Mouse (Mus musculus): ENCODE data around the gene Prpf4. TPM values are rescaled to one million over a fixed set of nuclear protein-coding genes. Genes with fewer than 3 reads are reported as not detected.
A peak's percentile ranks its signal among the peaks of the same experiment; 100 is the strongest.

Prpf4 gene
- total RNA-seq, 2 experiments from 2014 or later: 12.8 to 13.5 TPM

DNA sequence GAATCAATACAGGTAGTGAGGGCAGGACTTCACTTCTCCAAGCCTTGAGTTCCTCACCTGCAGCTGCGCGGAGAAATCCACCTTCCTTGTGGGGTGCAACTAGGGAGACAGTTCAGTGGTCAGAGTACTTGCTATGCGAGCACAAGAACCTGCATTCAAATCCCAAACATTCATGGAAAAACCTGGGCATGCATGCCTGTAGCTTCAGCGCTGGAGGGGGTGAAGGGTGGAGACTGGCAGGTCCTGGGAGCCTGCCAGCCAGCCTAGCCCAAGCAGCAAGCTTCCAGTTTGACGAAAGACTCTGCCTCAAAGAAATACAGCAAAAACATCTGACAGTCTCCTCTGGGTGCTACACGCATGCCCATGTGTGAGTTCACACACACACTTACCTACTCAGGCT lies 26.5 kb downstream of the Prpf4 start, which contains the start of gene Rnf183:
TSS of gene Rnf183 (minus strand) at position 172 of the 400 bp plus-strand sequence.
- DNase-seq (ENCODE audit: low spot score in 2 of 2): no peak

DNA sequence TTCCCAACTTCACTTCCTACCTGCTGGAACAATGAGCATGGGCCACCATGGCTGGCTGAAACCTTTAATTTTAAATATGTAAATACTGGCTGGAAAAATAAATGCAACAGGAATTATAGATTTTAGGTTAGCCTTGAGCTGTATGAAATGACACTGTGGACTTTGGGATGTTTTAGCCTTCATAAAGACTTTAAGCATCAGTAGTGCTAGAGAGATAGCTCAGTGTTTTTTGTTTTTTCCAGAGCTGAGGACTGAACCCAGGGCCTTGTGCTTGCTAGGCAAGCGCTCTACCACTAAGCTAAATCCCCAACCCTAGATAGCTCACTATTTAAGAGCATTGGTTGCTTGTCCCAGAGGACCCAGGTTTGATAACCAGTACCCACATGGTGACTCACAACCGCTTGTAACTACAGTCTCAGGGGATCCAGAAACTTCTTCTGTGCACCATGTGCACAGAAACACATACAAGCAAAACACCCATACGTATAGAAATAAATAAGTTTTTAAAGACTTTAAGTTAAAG lies 28.7 kb downstream of the Prpf4 start:
- no peak for DNase-seq (ENCODE audit: low spot score in 2 of 2)

DNA sequence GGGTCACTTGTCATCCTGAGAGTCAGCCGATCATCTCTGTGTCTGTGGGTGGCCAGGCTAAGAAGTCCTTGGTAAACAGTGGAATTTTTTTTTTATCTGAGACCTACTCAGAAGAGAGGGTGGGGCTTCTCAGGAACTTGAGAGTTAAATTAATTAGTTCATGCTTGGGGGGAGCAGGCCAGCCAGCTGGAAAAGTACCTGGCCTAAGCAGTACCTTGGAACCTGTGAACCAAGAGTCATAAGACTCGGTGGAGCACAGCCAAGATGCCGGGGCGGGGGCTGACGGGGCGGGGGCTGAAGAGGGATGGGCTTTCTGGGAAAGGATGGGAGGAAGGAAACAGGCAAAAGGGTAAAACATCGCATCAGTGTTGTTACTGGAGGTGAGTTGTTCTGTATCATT lies 29.3 kb downstream of the Prpf4 start:
- DNase-seq (ENCODE audit: low spot score in 2 of 2): no peak

DNA sequence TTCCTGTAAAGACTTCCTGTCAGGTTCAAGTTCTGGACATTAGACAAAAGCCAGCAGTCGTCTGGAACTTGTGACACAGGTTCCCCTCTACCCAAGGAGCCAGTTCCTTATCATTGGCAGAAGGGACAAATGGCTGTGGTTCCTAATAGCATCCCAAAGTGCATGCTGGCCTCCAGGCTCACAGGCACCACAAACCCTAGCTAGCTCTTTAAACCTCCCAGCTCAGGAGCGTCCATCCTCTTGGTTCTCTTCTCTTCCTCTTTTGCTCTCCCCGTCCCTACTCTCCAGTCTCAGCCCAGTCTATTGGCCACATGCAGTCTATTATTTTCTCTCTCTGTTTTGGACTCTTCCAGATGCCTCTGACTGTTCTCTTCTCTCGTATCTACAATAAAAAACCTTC lies 31.2 kb downstream of the Prpf4 start:
- DNase-seq (ENCODE audit: low spot score in 2 of 2): no peak

DNA sequence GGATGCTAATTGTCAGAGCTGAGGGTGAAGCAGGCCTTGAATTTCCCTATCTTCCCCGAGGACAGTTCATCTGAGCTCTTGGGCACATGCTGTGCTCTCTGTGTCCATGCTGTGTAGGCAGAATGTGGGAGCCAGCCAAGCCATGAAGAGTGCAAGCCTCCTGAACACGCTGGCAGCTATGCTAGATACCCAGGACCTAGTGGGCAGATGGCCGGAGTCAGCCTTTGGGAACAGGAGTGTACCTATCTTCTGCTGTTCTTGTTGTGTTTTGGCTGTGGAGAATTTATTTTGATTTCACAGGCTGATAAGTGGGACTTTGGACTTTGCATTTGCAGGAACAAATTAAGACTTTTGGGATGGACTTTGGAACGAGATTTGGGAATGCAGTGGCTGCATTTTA lies 31.9 kb downstream of the Prpf4 start:
- DNase-seq (ENCODE audit: low spot score in 2 of 2): no peak

DNA sequence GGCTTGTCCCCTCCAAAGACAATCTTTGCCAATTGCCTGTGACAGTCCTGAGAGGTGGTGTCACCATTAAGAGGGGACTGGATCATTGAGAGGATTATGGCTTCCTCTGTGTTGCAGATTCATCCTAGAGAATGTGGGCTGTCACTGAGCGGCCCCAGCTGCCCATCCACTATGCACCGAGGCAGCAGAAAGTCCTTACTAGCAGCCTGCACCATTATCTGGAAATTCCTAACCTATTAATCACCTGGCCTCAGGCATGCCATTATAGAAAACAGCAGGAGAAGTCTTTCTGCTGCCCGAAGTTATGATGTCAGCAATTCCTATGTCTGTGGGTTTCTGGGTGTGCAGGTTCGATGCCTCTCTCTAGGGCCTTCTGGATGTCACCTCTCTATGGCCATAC lies 32.4 kb downstream of the Prpf4 start:
- DNase-seq (ENCODE audit: low spot score in 2 of 2): no peak

DNA sequence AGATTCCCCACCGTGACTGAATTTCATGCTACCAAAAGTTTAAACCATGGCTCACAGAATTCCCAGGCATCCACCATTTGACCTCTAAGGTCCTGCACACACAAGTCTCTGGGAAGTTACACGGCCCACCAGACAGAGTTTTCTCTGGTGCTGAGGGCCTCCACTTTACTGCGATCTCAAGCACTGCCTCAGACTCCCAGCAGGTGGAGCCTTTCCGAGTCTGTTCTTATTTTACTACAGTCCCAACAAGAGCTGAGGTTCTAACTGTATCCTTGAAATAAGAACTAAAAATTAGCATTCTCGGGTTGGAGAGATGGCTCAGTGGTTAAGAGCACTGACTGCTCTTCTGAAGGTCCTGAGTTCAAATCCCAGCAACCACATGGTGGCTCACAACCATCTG lies 46.4 kb downstream of the Prpf4 start:
- peak in 1 of 2 experiments; percentile 65 for DNase-seq (ENCODE audit: low spot score in 2 of 2)

DNA sequence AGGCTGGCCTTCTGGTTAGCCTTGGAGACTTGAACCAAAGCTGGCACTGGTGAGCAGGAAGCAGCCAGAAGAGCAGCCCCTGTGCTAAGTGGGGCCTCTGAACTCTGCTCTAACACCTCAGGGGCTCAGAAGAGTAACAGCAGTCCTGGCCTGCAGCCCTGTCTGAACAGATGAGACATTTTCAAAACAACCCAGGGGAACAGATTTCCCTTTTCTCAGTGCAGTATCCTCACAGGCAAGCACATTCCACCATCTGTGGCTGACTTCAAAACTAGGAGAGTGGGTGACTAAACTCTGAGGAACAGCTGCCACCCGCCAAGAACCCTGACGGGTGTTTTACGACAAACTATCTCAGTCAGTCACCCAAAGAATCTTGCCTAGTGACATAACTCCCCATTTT lies 50.5 kb downstream of the Prpf4 start:
- DNase-seq (ENCODE audit: low spot score in 2 of 2): peak; percentile 71 to 80

DNA sequence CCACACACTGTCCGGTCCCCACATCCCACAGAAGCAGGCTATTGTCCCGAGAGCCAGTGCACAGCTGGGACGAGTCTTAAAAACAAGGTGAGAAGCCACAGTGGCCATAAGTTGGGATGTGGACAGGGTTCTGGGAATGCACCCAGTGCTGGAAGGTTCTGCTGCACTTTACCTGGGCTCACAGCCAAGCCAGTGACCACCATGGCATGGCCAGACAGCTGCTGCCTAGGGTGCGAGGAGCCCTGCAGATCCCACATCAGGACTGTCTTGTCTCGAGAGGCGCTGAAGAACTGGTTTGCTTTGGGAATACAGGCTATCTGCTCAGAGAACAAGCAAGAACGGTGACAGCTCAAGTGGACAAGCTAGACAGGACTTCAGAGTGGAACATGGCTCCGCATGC lies 51.8 kb downstream of the Prpf4 start:
- no peak for DNase-seq (ENCODE audit: low spot score in 2 of 2)

DNA sequence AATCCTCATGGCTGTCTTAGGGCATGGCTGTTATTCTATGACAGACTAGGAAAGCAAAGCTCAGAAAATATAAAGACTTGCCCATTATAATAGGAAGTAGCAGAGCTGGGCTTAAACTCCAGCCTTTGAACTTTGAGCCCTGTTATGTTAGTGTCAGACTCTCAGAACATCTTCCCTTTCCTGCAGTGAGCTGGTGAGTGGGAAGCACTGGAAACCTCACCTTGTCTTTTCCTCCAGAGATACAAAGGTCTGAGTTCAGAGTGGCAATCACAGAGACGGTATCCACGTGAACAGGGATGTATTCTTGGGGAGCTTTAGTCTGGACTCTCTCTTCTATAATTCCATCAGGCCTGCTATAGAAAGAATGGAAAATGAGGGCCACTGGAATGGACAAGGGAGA lies 54.5 kb downstream of the Prpf4 start:
- no peak for DNase-seq (ENCODE audit: low spot score in 2 of 2)

DNA sequence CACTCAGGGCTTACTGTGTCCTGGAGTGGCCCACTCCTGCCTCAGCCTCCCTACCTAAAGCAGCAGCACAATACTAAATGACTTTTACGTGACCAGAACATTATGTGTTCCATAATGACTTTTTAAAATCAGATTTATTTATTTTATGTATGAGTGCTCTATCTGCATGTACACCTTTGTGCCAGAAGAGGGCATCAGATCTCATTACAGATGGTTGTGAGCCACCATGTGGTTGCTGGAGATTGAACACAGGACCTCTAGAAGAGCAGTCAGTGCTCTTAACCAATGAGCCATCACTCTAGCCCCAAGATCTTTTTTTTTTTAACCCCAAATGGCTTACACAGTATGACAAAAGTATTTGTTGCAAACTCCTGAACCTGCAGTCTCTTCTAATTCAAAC lies 59.6 kb downstream of the Prpf4 start:
- DNase-seq (ENCODE audit: low spot score in 2 of 2): no peak

DNA sequence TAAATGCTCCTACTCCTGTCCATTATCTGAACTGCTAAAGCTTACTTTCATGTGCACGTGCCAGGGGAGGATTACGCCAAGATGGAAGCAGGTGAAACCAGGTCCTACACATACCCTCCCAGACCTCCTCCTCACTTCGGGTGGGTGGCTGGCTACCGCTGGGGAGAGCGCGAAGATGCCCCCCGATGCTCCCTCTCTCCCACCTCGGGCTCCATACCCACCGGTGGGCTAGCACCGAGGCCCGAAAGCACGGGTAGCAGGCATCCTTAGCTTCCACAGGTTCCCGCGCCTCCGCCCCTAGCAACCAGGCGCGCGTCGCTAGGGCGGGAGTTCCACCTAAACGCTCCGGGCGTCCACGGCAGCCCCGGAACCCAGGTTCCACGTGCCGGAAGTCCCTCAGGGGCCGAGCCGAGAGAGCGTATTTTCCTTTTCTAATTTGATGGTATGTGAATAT lies 62.0 kb downstream of the Prpf4 start, which contains the start of gene Wdr31:
TSS of gene Wdr31 (minus strand) at position 299 of the 454 bp plus-strand sequence.
- DNase-seq (ENCODE audit: low spot score in 2 of 2): peak; percentile 78 to 84

DNA sequence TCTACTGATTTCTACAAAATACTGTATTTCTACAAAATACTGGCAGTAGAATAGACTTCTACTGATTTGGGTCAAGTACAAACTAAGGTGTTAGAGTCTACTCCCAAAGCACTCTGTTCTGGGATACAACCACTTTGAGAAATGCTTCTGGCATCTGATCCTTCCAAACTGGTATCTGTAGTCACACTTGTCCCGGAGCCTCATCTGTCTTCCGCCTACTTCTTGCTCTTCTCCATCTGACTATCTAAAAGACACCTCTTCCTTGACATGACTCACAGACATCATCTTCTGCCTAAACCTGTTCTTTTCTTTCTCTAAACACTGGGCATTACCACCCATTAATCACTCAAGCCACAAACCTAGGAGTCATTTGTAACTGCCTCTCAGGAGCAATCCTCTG lies 63.5 kb downstream of the Prpf4 start:
- DNase-seq (ENCODE audit: low spot score in 2 of 2): peak in 1 of 2 experiments; percentile 36

DNA sequence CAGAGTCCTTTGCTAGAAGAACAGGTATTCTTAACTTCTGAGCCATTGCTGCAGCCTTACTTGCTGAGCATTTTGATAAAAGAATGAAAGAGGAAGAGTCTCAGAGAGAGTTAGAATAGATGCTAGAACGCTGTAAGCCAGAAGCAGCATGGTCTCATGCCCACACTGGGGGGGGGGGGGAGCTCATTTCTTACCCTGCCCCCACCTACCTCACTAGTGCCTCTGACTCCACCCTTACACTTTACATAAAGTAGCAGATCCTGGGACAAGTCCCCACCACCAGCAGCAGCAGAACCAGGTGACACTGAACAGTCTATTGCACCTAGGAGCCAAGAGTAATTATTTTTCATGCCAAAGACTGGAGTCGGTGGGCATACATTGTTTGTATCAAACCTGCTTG lies 66.5 kb downstream of the Prpf4 start:
- no peak for DNase-seq (ENCODE audit: low spot score in 2 of 2)

DNA sequence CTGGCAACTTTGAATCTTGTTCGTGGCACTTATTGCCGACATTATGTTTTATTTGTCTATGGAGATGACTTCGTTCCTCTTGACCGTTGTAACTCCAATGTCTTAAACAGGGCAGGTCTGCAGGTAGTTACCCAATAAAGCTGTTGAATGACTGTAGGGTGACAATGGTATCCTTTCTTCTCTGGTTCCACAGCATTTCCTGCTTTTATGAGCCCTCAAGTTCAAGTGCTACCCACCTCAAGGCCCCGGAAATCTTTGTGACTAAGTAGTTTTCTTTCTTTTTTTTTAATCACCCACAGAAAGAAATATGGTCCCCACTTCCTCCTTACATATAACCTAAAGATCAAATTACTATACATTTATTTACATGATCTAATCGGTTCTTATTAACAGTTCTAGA lies 67.2 kb downstream of the Prpf4 start:
- DNase-seq (ENCODE audit: low spot score in 2 of 2): no peak

Other genes starting within 250 kb of the Prpf4 start
- gene Zfp37, start 177.8 kb upstream of the Prpf4 start, total RNA-seq (2021): 10 to 100 TPM; 23.0 to 25.6 TPM
- 1 to 10 TPM; 9.2 to 9.7 TPM for gene Slc31a2, start 146.2 kb upstream of the Prpf4 start, total RNA-seq (2021)
- gene Fkbp15, start 48.2 kb upstream of the Prpf4 start, total RNA-seq (2021): 10 to 100 TPM; 38.2 to 38.4 TPM
- 10 to 100 TPM; 10.5 to 11.2 TPM for gene Slc31a1, start 48.1 kb upstream of the Prpf4 start, total RNA-seq (2021)
- 10 to 100 TPM; 48.0 to 48.8 TPM for gene Cdc26, start 155 bp upstream of the Prpf4 start, total RNA-seq (2021)
- gene Rnf183, start 26.5 kb downstream of the Prpf4 start, total RNA-seq (2021): not detected
- 1 to 10 TPM; 6.1 to 8.5 TPM for gene Wdr31, start 62.1 kb downstream of the Prpf4 start, total RNA-seq (2021)
- under 1 TPM; 0.25 to 0.72 TPM for gene Bspry, start 71.3 kb downstream of the Prpf4 start, total RNA-seq (2021)
- 10 to 100 TPM in 1 of 2 experiments, 1 to 10 TPM in 1; 9.3 to 11.1 TPM for gene Hdhd3, start 94.7 kb downstream of the Prpf4 start, total RNA-seq (2021)
- 10 to 100 TPM; 31.5 to 33.7 TPM for gene Alad, start 111.1 kb downstream of the Prpf4 start, total RNA-seq (2021)
- 10 to 100 TPM; 26.4 to 26.9 TPM for gene Pole3, start 116.3 kb downstream of the Prpf4 start, total RNA-seq (2021)
- gene 4933430I17Rik, start 116.6 kb downstream of the Prpf4 start, total RNA-seq (2021): under 1 TPM; 0.52 to 0.53 TPM
- gene Rgs3, start 151.1 kb downstream of the Prpf4 start, total RNA-seq (2021): 10 to 100 TPM; 20.6 to 22.2 TPM